Mouse (Mus musculus) intestine, embryonic 16.5 days (tissue): Measurements from ENCODE around the gene Slc6a16. TPM values are rescaled to one million over a fixed set of nuclear protein-coding genes. Genes with fewer than 3 reads are reported as not detected.

Experiments
- ATAC-seq: fragments of 200-750 bp; cut with Nextera tagmentation; 2 replicates; pipeline ENCODE4 v1.8.0; 2017; ENCODE audit warnings: moderate TSS enrichment, moderate library complexity
- H3K27ac ChIP-seq: fragments of 300-500 bp; sonication (generic); 2 replicates; pipeline ENCODE4 v1.5.1; 2014; ENCODE audit warnings: mild to moderate bottlenecking, low read length
- H3K27me3 ChIP-seq: fragments of 300-500 bp; sonication (generic); replicated peaks from 2 replicates; pipeline ENCODE4 v1.6.1; 2014; ENCODE audit warnings: low read length, control low read depth, mixed read lengths; ENCODE audit not compliant: control insufficient read depth, insufficient read depth
- H3K36me3 ChIP-seq: fragments of 300-500 bp; sonication (generic); 2 replicates; pipeline ENCODE4 v1.6.1; 2014; ENCODE audit warnings: low read length, control low read depth; ENCODE audit not compliant: control insufficient read depth, insufficient read depth
- H3K4me1 ChIP-seq: fragments of 300-500 bp; sonication (generic); 2 replicates; pipeline ENCODE4 v1.6.1; 2014; ENCODE audit warnings: low read length, control low read depth, mixed read lengths; ENCODE audit not compliant: control insufficient read depth, insufficient read depth
- H3K4me2 ChIP-seq: fragments of 300-500 bp; sonication (generic); 2 replicates; pipeline ENCODE4 v1.6.1; 2014; ENCODE audit warnings: low read depth, low read length, control low read depth
- H3K4me3 ChIP-seq: fragments of 300-500 bp; sonication (generic); 2 replicates; pipeline ENCODE4 v1.5.1; 2014; ENCODE audit warnings: mild to moderate bottlenecking, low read length
- H3K9ac ChIP-seq: fragments of 300-500 bp; sonication (generic); 2 replicates; pipeline ENCODE4 v1.6.1; 2014; ENCODE audit warnings: low read depth, low read length
- H3K9me3 ChIP-seq: fragments of 300-500 bp; sonication (generic); 2 replicates; pipeline ENCODE4 v1.6.1; 2016; ENCODE audit warnings: low read length, control low read depth; ENCODE audit not compliant: control insufficient read depth
- WGBS: fragments of 180-500 bp; shearing (Covaris S2); extraction: QIAGEN DNeasy Blood & Tissue Kit; methylation state at CpG from one replicate; pipeline ENCODE4 v1.1.7; 2014; 5-methylcytosine and 5-hydroxymethylcytosine counted together
- polyA plus RNA-seq: library from polyadenylated mRNA; unstranded; fragments of >200 nt; fragmentation: Nextera tagmentation; extraction: Ambion mirVana; gene quantifications from 2 replicates; pipeline ENCODE4 v1.2.1, GENCODE M21; 2015

Gene Slc6a16
- polyA plus RNA-seq, 1 experiment from 2014 or later, result not detected

DNA sequence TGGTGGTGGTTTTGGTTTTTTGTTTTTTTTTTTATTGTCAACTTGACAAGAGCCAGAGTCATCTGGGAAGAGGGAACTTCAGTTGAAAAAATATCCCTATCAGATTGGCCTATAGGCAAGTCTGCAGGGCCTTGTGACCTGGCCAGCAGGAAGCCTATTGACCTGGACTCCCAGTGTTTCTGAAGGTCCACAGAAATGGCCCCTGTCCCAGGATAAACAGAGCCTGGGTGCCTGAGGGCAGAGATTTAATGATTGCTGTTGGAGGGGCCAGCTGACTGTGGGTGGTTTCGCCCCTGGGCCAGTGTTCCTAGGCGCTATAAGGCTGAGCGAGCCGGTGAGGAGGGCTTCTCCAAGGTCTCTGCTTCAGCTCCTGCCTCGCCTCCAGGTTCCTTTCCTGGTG lies 27.2 kb upstream of the Slc6a16 start:
- H3K4me3 ChIP-seq, result no peak overlapping the region
- no peaks in the 10 kb centered on the region for H3K36me3 ChIP-seq
- no peak overlapping the region for H3K9ac ChIP-seq
- 71% methylated on average over 5 of the region's 5 CpGs for WGBS
- ATAC-seq, result no peak
- H3K27ac ChIP-seq, result no peak overlapping the region
- no peaks in the 10 kb centered on the region for H3K9me3 ChIP-seq
- peaks cover 21% of the 10 kb centered on the region for H3K27me3 ChIP-seq
- no peak overlapping the region for H3K4me2 ChIP-seq
- peaks cover 30% of the 10 kb centered on the region for H3K4me1 ChIP-seq

DNA sequence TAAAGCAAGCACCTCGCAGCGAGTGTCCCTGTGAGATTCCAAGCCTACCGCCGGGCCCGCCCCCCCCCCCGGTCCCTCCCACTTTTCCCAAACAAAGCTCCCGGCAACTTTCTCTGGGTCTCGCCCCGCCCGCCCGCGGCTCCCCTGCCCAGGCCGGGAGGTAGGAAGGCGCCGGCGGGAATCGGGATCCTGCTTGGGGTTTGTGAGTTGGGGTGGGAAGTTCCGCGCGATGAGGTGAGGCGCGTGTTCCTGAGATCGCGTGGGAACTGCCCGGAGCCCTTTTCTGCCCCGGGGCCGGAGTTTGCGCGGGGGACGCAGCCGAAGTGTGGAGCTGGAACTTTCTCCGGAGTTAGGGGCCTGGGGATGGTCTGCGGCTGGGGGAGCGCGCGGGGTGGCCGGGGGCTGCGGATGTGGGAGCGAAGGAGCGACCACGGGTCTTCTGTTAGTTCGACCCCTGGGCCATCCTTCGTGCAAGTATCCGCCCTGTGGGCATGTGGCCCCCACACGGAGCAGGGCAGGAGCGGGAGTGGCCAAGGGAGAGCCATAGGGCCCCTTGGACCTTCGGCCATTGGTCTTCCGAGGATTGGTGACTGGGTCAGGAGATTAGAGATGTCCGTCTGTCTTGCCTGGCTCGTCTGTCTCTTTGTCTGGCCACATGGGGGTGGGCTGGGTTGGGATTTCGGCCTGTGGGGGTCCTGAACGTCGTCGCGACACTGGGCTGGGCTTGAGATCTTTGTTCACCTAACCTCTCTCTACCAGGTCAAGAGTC lies 25.0 kb upstream of the Slc6a16 start, which contains the start of gene Tead2:
Gene Tead2, plus strand, starts transcription at position 81 of the 769 bp plus-strand sequence.
- peaks cover 15% of the 10 kb centered on the region for H3K27me3 ChIP-seq
- WGBS, result under 1% methylated on average over 53 of the region's 55 CpGs
- ATAC-seq, result peak; percentile 64

DNA sequence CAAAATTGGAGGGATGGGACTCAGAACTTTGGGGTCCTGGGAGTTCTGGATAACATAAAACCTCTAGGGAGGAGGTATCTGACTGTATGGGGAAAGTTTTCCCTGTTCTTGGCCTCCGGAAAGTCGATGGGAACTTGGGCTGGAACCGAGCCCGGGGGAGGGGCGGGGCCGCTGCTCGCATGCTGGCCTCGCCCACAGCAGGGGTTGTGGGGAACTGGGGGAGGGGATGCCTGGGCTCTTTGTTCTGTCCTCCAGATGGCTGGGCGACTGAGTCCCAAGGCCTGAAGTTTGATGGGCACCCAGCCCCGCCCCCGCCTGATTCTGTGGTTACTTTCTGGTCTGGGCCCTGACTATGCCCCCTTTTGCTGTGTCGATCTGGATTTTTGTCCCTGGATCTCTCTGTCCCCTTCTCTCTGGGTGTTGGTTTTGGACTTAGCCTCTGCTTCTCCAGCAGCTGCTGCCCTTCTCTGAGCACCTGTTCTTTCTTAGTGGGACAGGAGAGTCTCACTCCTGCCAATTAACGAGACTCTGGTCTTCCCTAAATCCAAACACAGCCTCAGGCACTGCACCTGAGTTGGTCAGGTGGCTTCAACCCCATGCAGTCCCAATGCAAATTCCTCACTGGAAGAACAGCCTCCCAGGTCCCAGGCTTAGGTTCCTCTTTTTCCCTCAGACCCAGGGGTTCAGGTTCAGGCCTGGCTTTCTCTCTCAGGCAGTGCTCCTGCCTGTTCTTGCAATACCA lies 24.3 kb upstream of the Slc6a16 start:
- H3K4me1 ChIP-seq, result peaks cover 27% of the 10 kb centered on the region
- H3K9ac ChIP-seq, result peak overlapping the region; percentile 91
- peak overlapping the region; percentile 85 for H3K4me2 ChIP-seq
- 3% methylated on average over 13 of the region's 13 CpGs for WGBS
- H3K36me3 ChIP-seq, result peaks cover 10% of the 10 kb centered on the region
- peak overlapping the region; percentile 89 for H3K27ac ChIP-seq
- peaks cover 8% of the 10 kb centered on the region; the same call in 1 of the 2 replicates for H3K27me3 ChIP-seq
- peak; percentile 83 for ATAC-seq
- H3K9me3 ChIP-seq, result no peaks in the 10 kb centered on the region
- H3K4me3 ChIP-seq, result peak overlapping the region; percentile 76

More for the DNA sequence above, 25.0 kb upstream of the Slc6a16 start, which contains the start of gene Tead2:
- peak within 1 kb of the TSS; percentile 76 for H3K4me3 ChIP-seq
- peak within 1 kb of the TSS; percentile 85 for H3K4me2 ChIP-seq
- H3K36me3 ChIP-seq, result peaks cover 10% of the 10 kb centered on the region
- H3K9ac ChIP-seq, result peak within 1 kb of the TSS; percentile 91
- H3K9me3 ChIP-seq, result no peaks in the 10 kb centered on the region
- H3K4me1 ChIP-seq, result peaks cover 30% of the 10 kb centered on the region
- H3K27ac ChIP-seq, result peak within 1 kb of the TSS; percentile 89

DNA sequence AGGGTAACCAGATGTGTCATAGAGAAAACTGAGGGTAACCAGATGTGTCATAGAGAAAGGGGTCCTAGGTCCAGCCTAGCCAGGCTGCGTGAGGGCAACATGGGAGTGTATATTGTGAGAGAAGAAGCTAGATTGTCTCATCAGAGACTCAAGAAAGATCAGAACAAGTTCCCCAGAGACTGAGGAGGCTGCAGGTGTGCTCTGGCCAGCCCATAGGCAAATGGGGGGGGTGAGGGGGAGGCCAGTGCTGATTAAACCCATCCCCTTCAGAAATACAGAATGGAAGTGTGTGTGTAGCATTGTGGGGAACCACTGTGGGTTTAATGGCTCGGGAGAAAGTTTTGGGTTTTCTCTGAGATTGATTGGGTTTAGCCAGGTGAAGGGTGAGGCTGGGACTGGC lies 19.2 kb upstream of the Slc6a16 start:
- H3K27ac ChIP-seq, result no peak overlapping the region
- H3K36me3 ChIP-seq, result peaks cover 20% of the 10 kb centered on the region
- 79% methylated on average over 2 of the region's 2 CpGs for WGBS
- H3K27me3 ChIP-seq, result no peaks in the 10 kb centered on the region
- peaks cover 11% of the 10 kb centered on the region for H3K4me1 ChIP-seq
- no peak overlapping the region for H3K9ac ChIP-seq
- H3K4me2 ChIP-seq, result no peak overlapping the region
- ATAC-seq, result no peak
- H3K4me3 ChIP-seq, result no peak overlapping the region
- no peaks in the 10 kb centered on the region for H3K9me3 ChIP-seq

DNA sequence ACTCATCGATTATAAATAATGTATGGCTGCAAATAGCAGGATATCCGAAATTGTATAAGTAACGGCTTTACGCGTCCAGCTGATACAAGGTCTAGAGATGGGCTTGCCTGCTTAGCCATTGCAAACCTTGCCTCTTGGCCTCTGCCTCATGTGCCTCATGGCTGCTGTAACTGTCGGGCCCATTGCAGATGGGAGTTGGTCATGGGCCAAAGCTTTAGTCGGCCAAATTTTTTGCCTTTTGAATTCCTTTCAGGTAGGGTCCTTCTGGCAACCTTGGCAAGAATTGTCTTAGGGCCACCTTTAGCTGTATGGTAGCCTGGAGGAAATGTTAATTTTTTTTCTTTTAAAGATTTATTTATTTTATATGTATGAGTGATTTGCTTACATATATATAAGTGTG lies 16.1 kb upstream of the Slc6a16 start:
- Histone ChIP-seq H3K9me3 (no peaks in the 10 kb centered on the region), H3K4me1 (no peaks in the 10 kb centered on the region), H3K27ac (no peak overlapping the region), H3K27me3 (no peaks in the 10 kb centered on the region), H3K9ac (no peak overlapping the region), H3K36me3 (peaks cover 22% of the 10 kb centered on the region), H3K4me3 (no peak overlapping the region), H3K4me2 (no peak overlapping the region)
- ATAC-seq, result no peak
- 86% methylated on average over 7 of the region's 7 CpGs for WGBS

DNA sequence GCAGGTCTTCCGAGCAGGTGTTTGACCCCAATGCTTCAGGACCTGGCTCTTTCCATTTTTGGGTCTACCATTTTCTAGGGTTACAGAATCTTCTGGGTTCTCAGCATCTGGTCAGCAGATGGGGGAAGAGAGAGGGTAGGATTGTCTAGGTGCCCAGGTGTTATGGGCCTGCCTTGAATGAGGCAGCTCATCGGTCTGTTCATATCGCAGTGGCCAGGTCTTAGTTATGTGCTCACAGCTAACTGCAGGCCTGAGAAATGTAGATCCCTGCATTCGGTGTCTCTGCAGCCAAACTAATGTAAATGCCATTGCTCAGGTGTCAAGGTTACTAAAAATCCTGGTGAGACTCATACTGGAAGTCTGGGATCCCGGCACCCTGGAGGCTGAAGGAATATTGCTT lies 14.5 kb upstream of the Slc6a16 start:
- peaks cover 13% of the 10 kb centered on the region; the same call in 1 of the 2 replicates for H3K36me3 ChIP-seq
- H3K4me3 ChIP-seq, result no peak overlapping the region
- no peaks in the 10 kb centered on the region for H3K27me3 ChIP-seq
- ATAC-seq, result no peak
- 91% methylated on average over 5 of the region's 5 CpGs for WGBS
- H3K27ac ChIP-seq, result no peak overlapping the region
- H3K4me2 ChIP-seq, result no peak overlapping the region
- no peaks in the 10 kb centered on the region for H3K4me1 ChIP-seq
- H3K9me3 ChIP-seq, result no peaks in the 10 kb centered on the region
- H3K9ac ChIP-seq, result no peak overlapping the region

DNA sequence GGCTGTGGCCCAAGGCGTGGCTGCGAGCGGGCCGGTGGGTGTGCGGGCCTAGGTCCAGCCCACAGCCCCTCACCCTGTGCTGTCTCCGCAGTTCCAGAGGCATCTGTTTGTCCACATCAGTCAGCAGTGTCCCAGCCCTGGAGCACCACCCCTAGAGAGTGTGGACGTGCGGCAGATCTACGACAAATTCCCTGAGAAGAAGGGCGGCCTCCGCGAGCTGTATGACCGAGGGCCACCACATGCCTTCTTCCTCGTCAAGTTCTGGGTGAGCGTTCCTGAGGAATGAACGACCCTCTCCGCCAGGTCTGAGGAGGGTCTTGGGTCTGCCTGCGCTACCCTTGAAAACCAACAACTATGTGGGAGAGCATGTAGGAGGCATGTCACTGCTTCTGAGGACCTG lies 12.3 kb upstream of the Slc6a16 start:
- 95% methylated on average over 18 of the region's 18 CpGs for WGBS
- no peak for ATAC-seq
- H3K4me2 ChIP-seq, result no peak overlapping the region
- H3K27ac ChIP-seq, result no peak overlapping the region
- H3K9ac ChIP-seq, result no peak overlapping the region
- H3K36me3 ChIP-seq, result peaks cover 10% of the 10 kb centered on the region; the same call in 1 of the 2 replicates
- no peak overlapping the region for H3K4me3 ChIP-seq
- H3K4me1 ChIP-seq, result peaks cover 3% of the 10 kb centered on the region
- no peaks in the 10 kb centered on the region for H3K27me3 ChIP-seq
- H3K9me3 ChIP-seq, result no peaks in the 10 kb centered on the region

DNA sequence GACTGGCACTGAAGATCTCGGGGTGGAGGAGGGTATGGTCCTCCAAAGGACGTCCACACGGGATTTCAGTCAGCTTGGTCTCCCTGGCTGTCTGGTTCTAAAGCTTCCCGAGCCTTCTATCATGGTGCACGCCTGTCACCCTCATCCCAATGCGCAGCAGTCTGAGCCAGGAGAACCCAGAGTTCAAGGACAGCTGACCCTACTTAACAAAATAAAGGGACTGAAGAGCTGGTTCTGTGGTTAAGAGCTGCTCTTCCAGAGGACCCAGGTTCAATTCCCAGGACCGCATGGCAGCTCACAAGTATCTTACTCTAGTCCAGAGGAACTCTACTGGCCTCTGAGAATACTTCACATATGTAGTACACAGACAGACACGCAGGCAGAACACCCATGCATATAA lies 11.8 kb upstream of the Slc6a16 start:
- Histone ChIP-seq H3K4me3 (no peak overlapping the region), H3K27ac (no peak overlapping the region), H3K4me2 (no peak overlapping the region), H3K36me3 (peaks cover 10% of the 10 kb centered on the region; the same call in 1 of the 2 replicates), H3K4me1 (peaks cover 8% of the 10 kb centered on the region), H3K9ac (no peak overlapping the region), H3K27me3 (no peaks in the 10 kb centered on the region), H3K9me3 (no peaks in the 10 kb centered on the region)
- WGBS, result 91% methylated on average over 8 of the region's 8 CpGs
- no peak for ATAC-seq

DNA sequence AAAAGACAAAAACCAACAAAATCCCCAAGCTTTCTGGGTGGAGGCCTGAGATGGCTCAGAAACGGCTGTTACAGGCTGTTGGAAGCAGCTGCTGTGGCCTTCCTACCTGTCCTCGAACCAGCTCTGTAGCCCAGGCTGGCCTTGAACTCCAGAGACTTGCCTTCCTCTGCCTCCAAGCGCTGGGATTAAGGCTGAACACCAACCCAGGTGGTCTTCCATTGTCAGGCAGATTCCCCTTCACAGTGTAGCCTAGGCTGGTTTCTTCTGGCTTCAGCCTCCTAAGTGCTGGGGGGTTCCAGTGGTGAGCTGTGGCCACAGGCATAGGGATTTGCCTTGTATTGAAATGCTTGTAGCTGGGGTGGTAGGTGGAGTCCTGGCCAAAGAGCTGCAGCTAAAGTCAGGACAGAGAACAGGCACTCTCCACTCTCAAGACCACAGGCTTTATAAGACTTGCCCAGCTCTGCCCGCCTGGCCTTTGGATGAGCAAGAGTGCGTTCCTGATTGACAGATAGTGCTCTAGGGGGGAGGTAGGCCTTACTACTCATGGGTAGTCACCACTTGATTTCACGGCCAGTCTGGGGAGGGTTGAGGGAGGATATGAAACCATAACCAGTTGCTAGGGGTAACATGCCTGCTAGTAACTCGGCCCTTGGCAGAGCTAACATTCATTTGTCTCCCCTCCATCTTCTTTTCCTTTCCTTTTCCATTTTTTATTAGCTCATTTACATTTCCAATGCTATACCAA lies 11.3 kb upstream of the Slc6a16 start:
- no peaks in the 10 kb centered on the region for H3K27me3 ChIP-seq
- no peak for ATAC-seq
- peaks cover 12% of the 10 kb centered on the region for H3K4me1 ChIP-seq
- H3K4me2 ChIP-seq, result no peak overlapping the region
- H3K9ac ChIP-seq, result no peak overlapping the region
- no peak overlapping the region for H3K4me3 ChIP-seq
- H3K9me3 ChIP-seq, result no peaks in the 10 kb centered on the region
- no peak overlapping the region for H3K27ac ChIP-seq
- 88% methylated on average over 7 of the region's 7 CpGs for WGBS
- peaks cover 10% of the 10 kb centered on the region; the same call in 1 of the 2 replicates for H3K36me3 ChIP-seq
